Mouse (Mus musculus): Measurements from ENCODE around the gene Dusp16.

- no peak for TF ChIP-seq POLR2A (IDR thresholded peaks at IDR 0.05; ENCODE audit: insufficient read length, low read depth)
- TF ChIP-seq USF1 (IDR thresholded peaks at IDR 0.05; ENCODE audit: low read depth) = no peak
- TF ChIP-seq MAX (IDR thresholded peaks at IDR 0.05; ENCODE audit: low read depth) = no peak
- no peak for TF ChIP-seq E2F4 (IDR thresholded peaks at IDR 0.05; ENCODE audit: insufficient read depth)
- no peak for TF ChIP-seq TCF12 (IDR thresholded peaks at IDR 0.05; ENCODE audit: insufficient read depth, poor library complexity, severe bottlenecking)
- TF ChIP-seq POLR2AphosphoS2 (IDR thresholded peaks at IDR 0.05; ENCODE audit: insufficient read length, low read depth) = no peak
- no peak for TF ChIP-seq REST (IDR thresholded peaks at IDR 0.05; ENCODE audit: insufficient read depth, insufficient read length)
- TF ChIP-seq CEBPB (IDR thresholded peaks at IDR 0.05; ENCODE audit: insufficient read depth, poor library complexity, severe bottlenecking) = no peak
- TF ChIP-seq SRF (IDR thresholded peaks at IDR 0.05; ENCODE audit: control insufficient read depth, insufficient read length, low read depth) = no peak
- TF ChIP-seq MYOG (IDR thresholded peaks at IDR 0.05; ENCODE audit: control insufficient read depth in 1 of 3, insufficient read depth in 1 of 3, insufficient read length in 2 of 3, low read depth in 2 of 3) = no peak
- no peak for TF ChIP-seq MYOD1 (IDR thresholded peaks at IDR 0.05; ENCODE audit: control insufficient read depth in 1 of 3, insufficient read length in 2 of 3, low read depth in 2 of 3)
- no peak for TF ChIP-seq TCF3 (IDR thresholded peaks at IDR 0.05; ENCODE audit: insufficient read length, low read depth)
These were observed 10.9 kb downstream of the Dusp16 start for GRCm38 (mm10) chr6:134781494-134781913.
